Mouse (Mus musculus): ENCODE data around the gene Zfp418. TPM values are rescaled to one million over a fixed set of nuclear protein-coding genes. Genes with fewer than 3 reads are reported as not detected.
A peak's percentile ranks its signal among the peaks of the same experiment; 100 is the strongest.
"Not testable (repeated sequence)": the region's sequence is repeated elsewhere in the genome, so short reads cannot be mapped to it uniquely, and the experiment has no call there.

Gene Zfp418
- polyA plus RNA-seq, 1 experiment from 2014 or later, result 4.5 TPM

DNA sequence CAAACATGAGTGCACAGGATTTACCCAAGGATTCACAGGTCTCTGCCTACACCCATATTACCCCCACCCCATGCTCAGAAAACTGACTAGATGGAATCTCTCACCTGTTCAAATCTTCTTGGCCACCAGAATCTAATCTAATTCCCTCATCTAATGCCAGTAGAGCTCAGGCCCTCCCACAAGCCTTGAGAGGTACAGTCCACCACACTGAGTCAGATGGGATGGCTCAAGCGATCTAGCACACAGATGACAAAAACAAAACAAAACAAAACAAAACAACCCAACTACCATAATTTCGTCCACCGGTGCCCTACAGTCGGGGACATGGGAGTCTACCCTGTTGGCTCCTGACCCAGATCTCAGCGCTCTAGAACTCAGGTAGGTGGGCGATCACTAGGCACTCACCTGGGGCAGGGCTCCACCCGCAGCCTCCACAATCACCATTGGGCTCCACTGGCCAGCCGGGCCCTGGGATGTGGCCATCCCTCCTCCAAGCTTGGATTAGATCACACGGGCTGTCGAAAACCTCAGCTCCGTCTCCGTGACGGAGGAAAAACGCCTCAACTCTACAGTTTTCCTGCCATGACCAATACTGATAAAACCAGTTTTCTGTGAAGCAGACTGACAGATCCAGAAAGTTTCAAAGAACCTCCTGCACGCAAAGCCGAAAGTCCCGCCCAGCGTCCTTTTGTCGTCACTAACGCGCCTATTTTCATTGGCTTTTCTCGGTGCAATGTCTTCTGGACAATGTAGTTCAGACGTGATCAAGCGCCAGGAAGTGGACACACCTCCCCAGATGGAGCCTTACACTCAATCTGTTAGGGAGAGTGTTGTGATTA lies 38.4 kb downstream of the Zfp418 start, which contains the start of gene Zfp772:
Gene Zfp772 (minus strand): TSS at position 686 of the 839 bp plus-strand sequence.
- not testable (repeated sequence) for H3K4me1 ChIP-seq; H3K9me3 ChIP-seq; H3K27ac ChIP-seq; H3K27me3 ChIP-seq (replicated peaks)
- peak; percentile 73 for ATAC-seq (replicated peaks)
- peak within 1 kb of the TSS; percentile 50 for H3K4me3 ChIP-seq
- 1% methylated on average over 24 of the region's 24 CpGs for WGBS
- peak within 1 kb of the TSS; percentile 69 for H3K4me2 ChIP-seq
- H3K9ac ChIP-seq, result peak within 1 kb of the TSS; percentile 38
- H3K36me3 ChIP-seq (replicated peaks), result 0 out of 2 replicates have a peak, but pooled peaks cover 13% of the 10 kb centered on the region

Other genes starting within 250 kb of the Zfp418 start
- gene Aurkc, start 176.0 kb upstream of the Zfp418 start, polyA plus RNA-seq (2015; fragmentation: Nextera tagmentation; extraction: Ambion mirVana), result not detected in 2 replicates
- gene Zfp954, start 49.8 kb upstream of the Zfp418 start, polyA plus RNA-seq (2015; fragmentation: Nextera tagmentation; extraction: Ambion mirVana), result 23.2 and 24.8 TPM in 2 replicates
- 19.7 and 20.5 TPM in 2 replicates for gene Zfp773, start 34.6 kb upstream of the Zfp418 start, polyA plus RNA-seq (2015; fragmentation: Nextera tagmentation; extraction: Ambion mirVana)
- gene Zfp772, start 38.7 kb downstream of the Zfp418 start, polyA plus RNA-seq (2015; fragmentation: Nextera tagmentation; extraction: Ambion mirVana), result 9.4 and 10.0 TPM in 2 replicates
- gene Vmn2r29, start 76.0 kb downstream of the Zfp418 start, polyA plus RNA-seq (2015; fragmentation: Nextera tagmentation; extraction: Ambion mirVana), result 0.67 and 1.6 TPM in 2 replicates
- gene Gm45844, start 107.0 kb downstream of the Zfp418 start, polyA plus RNA-seq (2015; fragmentation: Nextera tagmentation; extraction: Ambion mirVana), result 10.8 and 13.3 TPM in 2 replicates
- gene Clcn4, start 129.5 kb downstream of the Zfp418 start, polyA plus RNA-seq (2015; fragmentation: Nextera tagmentation; extraction: Ambion mirVana), result 212 and 224 TPM in 2 replicates
- gene Vmn2r30, start 166.3 kb downstream of the Zfp418 start, polyA plus RNA-seq (2015; fragmentation: Nextera tagmentation; extraction: Ambion mirVana), result 0.01 TPM in 1 of 2 replicates, not detected in the other
- not detected in 2 replicates for gene Gm45783, start 203.2 kb downstream of the Zfp418 start, polyA plus RNA-seq (2015; fragmentation: Nextera tagmentation; extraction: Ambion mirVana)
- not detected in 2 replicates for gene Vmn2r31, start 228.4 kb downstream of the Zfp418 start, polyA plus RNA-seq (2015; fragmentation: Nextera tagmentation; extraction: Ambion mirVana)

Data from midbrain, embryonic 15.5 days (tissue).